Mouse (Mus musculus): Measurements from ENCODE around the gene Krtap31-1.
"Not testable (repeated sequence)": the region's sequence is repeated elsewhere in the genome, so short reads cannot be mapped to it uniquely, and the experiment has no call there.

Krtap31-1 gene

DNA sequence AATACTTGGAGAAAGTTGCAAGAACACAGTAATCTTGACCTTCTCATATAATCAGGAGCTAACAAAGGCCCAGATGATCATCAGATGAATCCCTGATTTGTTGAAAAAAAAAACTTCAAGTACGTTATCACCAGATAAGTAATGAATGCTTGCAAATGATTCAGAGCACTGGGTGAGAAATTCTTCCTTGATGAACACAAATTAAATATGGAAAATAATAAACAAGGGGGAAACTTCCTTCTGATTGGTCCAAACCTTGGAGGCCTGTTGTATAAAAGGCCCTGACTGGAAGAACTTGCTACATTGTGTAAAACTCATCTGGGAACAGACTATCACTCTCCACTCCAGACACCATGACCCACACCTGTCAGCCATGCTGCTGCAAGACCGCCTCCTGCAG lies at the start of gene Krtap31-1:
Krtap31-1 (plus strand) TSS at position 301 of the 400 bp plus-strand sequence.
- DNase-seq (ENCODE audit: low spot score in 2 of 2), result no peak

- no peak for DNase-seq (ENCODE audit: low spot score in 2 of 2)
These were observed 49.0 kb upstream of the Krtap31-1 start for GRCm38 (mm10) chr11:99858761-99859160.

DNA sequence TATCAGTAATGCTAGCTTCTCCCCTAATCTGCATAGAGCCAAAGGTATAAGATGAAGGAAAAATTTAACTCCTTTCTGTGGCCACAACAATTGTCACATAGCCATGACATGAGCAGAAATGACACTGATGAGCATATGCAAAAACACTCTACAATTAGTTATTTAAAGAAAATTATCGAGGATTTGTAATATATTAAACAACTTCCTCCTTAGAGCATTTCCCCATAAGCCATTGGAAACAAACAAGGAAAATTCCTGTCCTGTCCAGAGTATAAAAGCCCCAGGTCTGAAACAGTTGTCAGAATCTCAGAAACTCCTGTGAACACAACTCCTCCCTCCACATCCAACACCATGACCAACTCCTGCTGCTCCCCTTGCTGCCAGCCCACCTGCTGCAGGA lies 43.5 kb upstream of the Krtap31-1 start, which contains the start of gene Gm11559:
Gm11559 (plus strand) TSS at position 301 of the 400 bp plus-strand sequence.
- not testable (repeated sequence) for DNase-seq (ENCODE audit: low spot score in 2 of 2)

DNA sequence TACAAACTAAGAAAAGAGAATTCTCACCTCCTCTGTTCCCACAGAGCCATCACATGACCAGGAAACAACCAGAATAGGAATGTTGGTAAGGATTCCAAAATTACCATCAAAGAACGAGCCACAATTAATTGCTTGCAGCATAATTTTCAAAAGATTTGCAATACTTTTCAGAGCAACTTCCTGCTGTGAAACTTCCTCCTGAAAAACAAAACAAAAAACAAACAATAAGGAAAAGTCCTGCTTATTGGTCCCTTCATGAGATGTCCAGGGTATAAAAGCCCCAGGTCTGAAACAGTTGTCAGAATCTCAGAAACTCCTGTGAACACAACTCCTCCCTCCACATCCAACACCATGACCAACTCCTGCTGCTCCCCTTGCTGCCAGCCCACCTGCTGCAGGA lies 34.6 kb upstream of the Krtap31-1 start, which contains the start of gene Krtap9-1:
Krtap9-1 (plus strand) TSS at position 301 of the 400 bp plus-strand sequence.
- DNase-seq (ENCODE audit: low spot score in 2 of 2), result not testable (repeated sequence)

- DNase-seq (ENCODE audit: low spot score in 2 of 2), result not testable (repeated sequence)
These were observed 28.8 kb upstream of the Krtap31-1 start, which contains the start of gene Gm11567 for GRCm38 (mm10) chr11:99878887-99879286. Gm11567 (plus strand) TSS chr11:99879187.

- DNase-seq (ENCODE audit: low spot score in 2 of 2), result no peak
These were observed 6.7 kb downstream of the Krtap31-1 start, which contains the start of gene Gm11565 for GRCm38 (mm10) chr11:99914451-99914850. Gm11565 (plus strand) TSS chr11:99914751.

DNA sequence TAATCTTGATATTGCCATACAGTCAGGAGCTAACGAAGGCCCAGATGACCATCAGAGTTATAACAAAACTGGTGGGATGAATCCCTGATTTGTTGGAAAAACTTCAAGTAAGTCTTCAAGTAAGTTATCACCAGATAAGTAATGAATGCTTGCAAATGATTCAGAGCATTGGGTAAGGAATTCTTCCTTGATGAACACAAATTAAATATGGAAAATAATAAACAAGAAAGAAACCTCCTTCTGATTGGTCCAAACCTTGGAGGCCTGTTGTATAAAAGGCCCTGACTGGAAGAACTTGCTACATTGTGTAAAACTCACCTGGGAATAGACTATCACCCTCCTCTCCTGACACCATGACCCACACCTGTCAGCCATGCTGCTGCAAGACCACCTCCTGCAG lies 28.3 kb downstream of the Krtap31-1 start, which contains the start of gene Krtap31-2:
Krtap31-2 (plus strand) TSS at position 301 of the 400 bp plus-strand sequence.
- DNase-seq (ENCODE audit: low spot score in 2 of 2), result no peak

GRCm38 (mm10) chr11:99937751-99938264 lies 30.1 kb downstream of the Krtap31-1 start:
- no peak for DNase-seq (ENCODE audit: low spot score in 2 of 2)

GRCm38 (mm10) chr11:99948175-99948574 lies 40.5 kb downstream of the Krtap31-1 start, which contains the start of gene Krtap9-5:
Krtap9-5 (plus strand) TSS chr11:99948475.
- no peak for DNase-seq (ENCODE audit: low spot score in 2 of 2)

Data from frontal cortex, postnatal 14 days (tissue).